Mouse (Mus musculus) right cerebral cortex, postnatal 4 days (tissue): ENCODE measurements at regions not wholly inside any gene's neighbourhood (a gene's known extent, or its start where the extent isn't known, plus 50 kb on each side); places are given as distances from the start of the nearest gene placed in this dataset.

Experiments
- DNase-seq: peaks from one replicate; pipeline ENCODE4 v3.0.0-alpha.2; 2022

- no peak for DNase-seq
Observed at GRCm38 (mm10) chr15:56820256-56820976, 657.0 kb downstream of the Slc22a22 start.

GRCm38 (mm10) chr15:56818158-56818690 lies 659.2 kb downstream of the Slc22a22 start:
- DNase-seq, result no peak

- no peak for DNase-seq
Observed at GRCm38 (mm10) chr15:56817204-56818157, 659.9 kb downstream of the Slc22a22 start.

DNA sequence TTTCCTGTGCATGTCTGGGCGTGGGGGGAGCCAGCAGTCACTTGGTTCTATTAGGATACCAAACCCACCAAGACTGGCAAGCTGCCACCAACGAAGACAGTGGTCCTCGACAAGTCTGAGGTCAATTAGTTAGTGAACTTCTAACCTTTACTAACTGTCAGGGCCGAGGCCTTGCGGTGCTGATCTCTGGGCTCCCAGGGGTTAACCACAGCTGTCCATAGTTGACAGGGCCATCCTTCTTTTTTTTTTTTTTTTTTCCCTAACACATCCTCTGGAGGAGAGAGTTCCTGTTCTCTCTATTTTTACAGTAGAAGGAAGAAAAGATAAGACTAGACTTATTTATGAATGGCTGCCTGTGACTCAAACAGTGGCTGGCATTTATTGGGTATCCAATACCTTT lies 663.5 kb downstream of the Slc22a22 start:
- DNase-seq, result no peak

GRCm38 (mm10) chr15:56810151-56810550 lies 667.3 kb downstream of the Slc22a22 start:
- DNase-seq, result no peak

GRCm38 (mm10) chr15:56807611-56808010 lies 669.8 kb downstream of the Slc22a22 start:
- DNase-seq, result no peak

- DNase-seq, result no peak
Observed at GRCm38 (mm10) chr15:56801933-56802332, 675.5 kb downstream of the Slc22a22 start.

- no peak for DNase-seq
Observed at GRCm38 (mm10) chr15:56775431-56775830, 702.0 kb downstream of the Slc22a22 start.

- DNase-seq, result no peak
Observed at GRCm38 (mm10) chr15:56774648-56775393, 702.6 kb downstream of the Slc22a22 start.

- DNase-seq, result no peak
Observed at GRCm38 (mm10) chr15:56766356-56766755, 711.1 kb downstream of the Slc22a22 start.

- DNase-seq, result no peak
Observed at GRCm38 (mm10) chr15:56764957-56765482, 712.4 kb downstream of the Slc22a22 start.

GRCm38 (mm10) chr15:56764019-56764418 lies 713.4 kb downstream of the Slc22a22 start:
- DNase-seq, result no peak

DNA sequence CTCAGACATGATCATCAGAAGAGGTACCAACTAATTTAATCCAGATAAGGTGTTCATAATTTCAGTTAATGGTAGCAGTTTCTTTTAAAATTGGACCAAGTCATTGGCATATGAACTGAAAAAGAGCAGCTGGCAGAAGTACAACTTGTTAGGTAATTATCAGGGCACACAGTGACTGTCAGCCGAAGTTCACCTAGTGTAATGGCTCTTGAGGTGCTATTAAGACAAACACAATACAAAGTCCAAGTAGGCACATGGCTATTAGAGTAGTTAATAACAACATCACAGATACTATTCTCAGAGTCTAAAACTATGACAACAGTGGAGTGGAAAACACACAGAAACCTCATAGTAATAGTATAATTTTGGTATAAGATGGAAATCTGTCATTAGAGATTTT lies 730.7 kb downstream of the Slc22a22 start:
- DNase-seq, result no peak

DNA sequence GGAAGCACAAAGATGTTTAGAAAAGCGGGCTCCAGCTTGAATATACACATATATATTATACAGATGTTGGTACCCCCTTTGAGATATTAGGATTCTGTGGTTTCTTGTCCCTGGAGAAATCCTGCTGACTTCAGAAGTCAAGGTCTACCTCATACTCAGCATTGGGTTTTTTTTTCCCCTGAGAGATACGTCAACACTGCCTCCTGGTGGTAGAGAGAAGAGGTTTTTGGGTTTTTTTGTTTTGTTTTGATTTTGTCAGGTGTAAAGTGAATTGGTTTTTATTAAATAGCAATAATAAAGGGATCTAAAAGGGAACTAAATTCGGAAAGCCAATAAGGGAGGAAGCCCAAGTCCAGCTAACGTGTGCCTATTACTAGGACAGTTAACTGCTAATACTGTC lies 732.5 kb downstream of the Slc22a22 start:
- no peak for DNase-seq
